ENCODE assay signal across 10 mouse cellular contexts in genomic region chr7:74862727-74863126, GRCm38 (mm10).
DNase-seq lines count a peak whose midpoint lies in the region; ATAC-seq and TF ChIP-seq lines count a peak whose summit lies in the region.
"Had no signal": no experiment of that assay in that cellular context is flagged by ENCODE, and none has a peak within 500 bp of the region (broad histone marks: within the 10 kb centered on the region; RNA-seq: fewer than 3 reads in every experiment).

No protein-coding gene starts in this region.

- peak; percentile 11 for DNase-seq in hindbrain, embryonic 11.5 days (ENCODE audit: low spot score)
- no peak for DNase-seq in hindbrain, embryonic 14.5 days (ENCODE audit: low spot score)
- DNase-seq in embryo, embryonic 10 days (ENCODE audit: low spot score) = peak; percentile 43
- peak; percentile 28 to 58 for DNase-seq in heart, adult 2 months
- DNase-seq in limb, embryonic 10.5 days (ENCODE audit: low spot score) = peak; percentile 52
- no peak for DNase-seq in left cerebral cortex, adult 2 months (ENCODE audit: extremely low spot score in 1 of 2, low spot score in 2 of 2)
- no peak for DNase-seq in thymus, postnatal 36 days
- DNase-seq: thymus, postnatal 4 days had no signal

- no peak overlapping the region for H3K4me3 ChIP-seq in hindbrain, embryonic 11.5 days (ENCODE audit: low read depth, low read length)
- H3K4me3 ChIP-seq in hindbrain, embryonic 14.5 days (replicated peaks; ENCODE audit: low read length) = no peak overlapping the region
- no peak overlapping the region for H3K4me3 ChIP-seq in heart, adult 2 months
- no peak overlapping the region for H3K4me3 ChIP-seq in limb, embryonic 10.5 days
- H3K4me3 ChIP-seq in left cerebral cortex, adult 2 months = no peak overlapping the region
- H3K4me3 ChIP-seq: forebrain, embryonic 15.5 days had no signal

- no peak overlapping the region for H3K9ac ChIP-seq in hindbrain, embryonic 11.5 days (ENCODE audit: low read depth, low read length)
- H3K9ac ChIP-seq in hindbrain, embryonic 14.5 days = no peak overlapping the region
- no peak overlapping the region for H3K9ac ChIP-seq in heart, adult 2 months (ENCODE audit: low read depth, low read length)
- H3K9ac ChIP-seq: forebrain, embryonic 15.5 days had no signal

- H3K9me3 ChIP-seq in hindbrain, embryonic 11.5 days (ENCODE audit: control insufficient read depth, low read length) = no peaks in the 10 kb centered on the region
- H3K9me3 ChIP-seq in hindbrain, embryonic 14.5 days (ENCODE audit: control insufficient read depth, low read length) = 0 out of 2 replicates have a peak, but pooled peaks cover 4% of the 10 kb centered on the region
- no peaks in the 10 kb centered on the region for H3K9me3 ChIP-seq in limb, embryonic 10.5 days (replicated peaks)
- H3K9me3 ChIP-seq: forebrain, embryonic 15.5 days had no signal

- no peak overlapping the region for H3K27ac ChIP-seq in hindbrain, embryonic 11.5 days (ENCODE audit: low read depth, low read length)
- no peak overlapping the region for H3K27ac ChIP-seq in hindbrain, embryonic 14.5 days
- H3K27ac ChIP-seq in heart, adult 2 months = peak overlapping the region; percentile 50
- H3K27ac ChIP-seq in limb, embryonic 10.5 days = no peak overlapping the region; the same call in 1 of the 2 replicates
- H3K27ac ChIP-seq in left cerebral cortex, adult 2 months = no peak overlapping the region
- H3K27ac ChIP-seq: forebrain, embryonic 15.5 days had no signal

- 70% methylated on average over 3 of the region's 3 CpGs for WGBS in hindbrain, embryonic 11.5 days
- 85% methylated on average over 3 of the region's 3 CpGs for WGBS in hindbrain, embryonic 14.5 days
- WGBS in heart, adult 2 months = 21% methylated on average over 3 of the region's 3 CpGs
- WGBS in limb, embryonic 10.5 days = 14% methylated on average over 3 of the region's 3 CpGs

- intact Hi-C loops in heart, adult 2 months (cut with DNase I) = loop anchor here (5.0 kb wide), 2 partner anchors 95 to 435 kb away; no protein-coding TSS in a partner anchor
- intact Hi-C loops in left cerebral cortex, adult 2 months (cut with DNase I) = no loop called here

- peak; percentile 62; the same call in 1 of the 2 replicates for TF ChIP-seq EP300 in heart, adult 2 months (IDR thresholded peaks at IDR 0.05; ENCODE audit: insufficient read depth, low read depth, low read length)

- no peak overlapping the region for H3K4me2 ChIP-seq in hindbrain, embryonic 11.5 days (replicated peaks; ENCODE audit: low read depth, low read length)
- no peak overlapping the region for H3K4me2 ChIP-seq in hindbrain, embryonic 14.5 days (replicated peaks)
- H3K4me2 ChIP-seq: forebrain, embryonic 15.5 days had no signal

- no peaks in the 10 kb centered on the region for H3K79me2 ChIP-seq in heart, adult 2 months (replicated peaks; ENCODE audit: control insufficient read depth, insufficient read depth, low read length)

- H3K36me3 ChIP-seq in hindbrain, embryonic 11.5 days (ENCODE audit: control insufficient read depth, insufficient read depth, low read length) = no peaks in the 10 kb centered on the region
- no peaks in the 10 kb centered on the region for H3K36me3 ChIP-seq in hindbrain, embryonic 14.5 days (replicated peaks; ENCODE audit: control insufficient read depth, insufficient read depth)
- no peaks in the 10 kb centered on the region for H3K36me3 ChIP-seq in heart, adult 2 months (ENCODE audit: control insufficient read depth, insufficient read depth, low read length)
- no peaks in the 10 kb centered on the region for H3K36me3 ChIP-seq in limb, embryonic 10.5 days
- H3K36me3 ChIP-seq: forebrain, embryonic 15.5 days had no signal

- no peak for ATAC-seq in hindbrain, embryonic 11.5 days (ENCODE audit: low FRiP score)
- ATAC-seq in hindbrain, embryonic 14.5 days (ENCODE audit: low FRiP score) = no peak
- ATAC-seq in inflammation-experienced regulatory T-cells, adult 6 months = no peak
- ATAC-seq: forebrain, embryonic 15.5 days had no signal

- no peaks in the 10 kb centered on the region for H3K4me1 ChIP-seq in hindbrain, embryonic 11.5 days (replicated peaks; ENCODE audit: control insufficient read depth, insufficient read depth, low read length)
- no peaks in the 10 kb centered on the region for H3K4me1 ChIP-seq in hindbrain, embryonic 14.5 days (replicated peaks; ENCODE audit: control insufficient read depth, insufficient read depth, low read length)
- no peaks in the 10 kb centered on the region for H3K4me1 ChIP-seq in heart, adult 2 months (ENCODE audit: control insufficient read depth, insufficient read depth, low read length)
- peaks cover 10% of the 10 kb centered on the region for H3K4me1 ChIP-seq in limb, embryonic 10.5 days
- H3K4me1 ChIP-seq: forebrain, embryonic 15.5 days had no signal

- no peak for TF ChIP-seq POLR2A in heart, adult 2 months (IDR thresholded peaks at IDR 0.05; ENCODE audit: insufficient read depth, low read depth, low read length)

- H3K27me3 ChIP-seq in hindbrain, embryonic 11.5 days (ENCODE audit: control insufficient read depth, insufficient read depth, low read length) = no peaks in the 10 kb centered on the region
- H3K27me3 ChIP-seq in hindbrain, embryonic 14.5 days (ENCODE audit: control insufficient read depth, insufficient read depth, low read length) = no peaks in the 10 kb centered on the region
- no peaks in the 10 kb centered on the region for H3K27me3 ChIP-seq in heart, adult 2 months (ENCODE audit: control insufficient read depth, insufficient read depth, low read length)
- H3K27me3 ChIP-seq in limb, embryonic 10.5 days (ENCODE audit: low read depth, poor library complexity, severe bottlenecking) = no peaks in the 10 kb centered on the region
- H3K27me3 ChIP-seq: forebrain, embryonic 15.5 days had no signal

- TF ChIP-seq CTCF in heart, adult 2 months (IDR thresholded peaks at IDR 0.05) = no peak
- TF ChIP-seq CTCF in left cerebral cortex, adult 2 months (IDR thresholded peaks at IDR 0.05) = no peak

Comparison
In these comparisons a context has a peak if more than half of its experiments do, and no peak if none do; other contexts are left out.
1. DNase-seq: peak in hindbrain, embryonic 11.5 days (single experiment), embryo, embryonic 10 days (single experiment), heart, adult 2 months (2 of 2) and limb, embryonic 10.5 days (single experiment); none in hindbrain, embryonic 14.5 days (single experiment), left cerebral cortex, adult 2 months (0 of 2) and thymus, postnatal 36 days (0 of 2).